Mouse (Mus musculus) limb, embryonic 12.5 days (tissue): ENCODE results near the gene 9130023H24Rik. TPM values are rescaled to one million over a fixed set of nuclear protein-coding genes. Genes with fewer than 3 reads are reported as not detected.

Experiments used
- polyA plus RNA-seq: library from polyadenylated mRNA; unstranded; fragments of >200 nt; fragmentation: Nextera tagmentation; extraction: Ambion mirVana; gene quantifications from 2 replicates; pipeline ENCODE4 v1.2.1, GENCODE M21; 2016

9130023H24Rik gene
- polyA plus RNA-seq, 1 experiment from 2014 or later = 9.9 TPM

Other genes with a start within 250 kb of the 9130023H24Rik start
- gene Pycard, start 244.2 kb downstream of the 9130023H24Rik start, polyA plus RNA-seq = 9.2 and 10.5 TPM in 2 replicates
- 0.23 and 0.61 TPM in 2 replicates for gene Trim72, start 234.1 kb downstream of the 9130023H24Rik start, polyA plus RNA-seq
- 0.64 and 0.89 TPM in 2 replicates for gene Itgam, start 175.4 kb downstream of the 9130023H24Rik start, polyA plus RNA-seq
- not detected in 2 replicates for gene Gm49368, start 175.3 kb downstream of the 9130023H24Rik start, polyA plus RNA-seq
- gene Itgax, start 108.5 kb downstream of the 9130023H24Rik start, polyA plus RNA-seq = not detected in 2 replicates
- not detected in 2 replicates for gene Itgad, start 83.7 kb downstream of the 9130023H24Rik start, polyA plus RNA-seq
- gene Cox6a2, start 31.6 kb downstream of the 9130023H24Rik start, polyA plus RNA-seq = 6.8 and 10.4 TPM in 2 replicates
- 16.2 and 17.9 TPM in 2 replicates for gene Armc5, start 689 bp downstream of the 9130023H24Rik start, polyA plus RNA-seq
- gene Tgfb1i1, start 8.8 kb upstream of the 9130023H24Rik start, polyA plus RNA-seq = 22.3 and 27.7 TPM in 2 replicates
- gene Slc5a2, start 27.6 kb upstream of the 9130023H24Rik start, polyA plus RNA-seq = not detected in 2 replicates
- gene BC017158, start 60.1 kb upstream of the 9130023H24Rik start, polyA plus RNA-seq = 22.5 and 28.0 TPM in 2 replicates
- gene Rgs10, start 180.7 kb upstream of the 9130023H24Rik start, polyA plus RNA-seq = 7.9 and 8.3 TPM in 2 replicates
- 35.5 and 36.0 TPM in 2 replicates for gene Tial1, start 223.7 kb upstream of the 9130023H24Rik start, polyA plus RNA-seq